Mouse (Mus musculus): ENCODE measurements around the gene Exd1. TPM values are rescaled to one million over a fixed set of nuclear protein-coding genes. Genes with fewer than 3 reads are reported as not detected.
A peak's percentile ranks its signal among the peaks of the same experiment; 100 is the strongest.

Exd1 gene
- 0.41 and 0.84 TPM in 2 replicates for polyA plus RNA-seq (2015; fragmentation: Nextera tagmentation; extraction: Ambion mirVana)

DNA sequence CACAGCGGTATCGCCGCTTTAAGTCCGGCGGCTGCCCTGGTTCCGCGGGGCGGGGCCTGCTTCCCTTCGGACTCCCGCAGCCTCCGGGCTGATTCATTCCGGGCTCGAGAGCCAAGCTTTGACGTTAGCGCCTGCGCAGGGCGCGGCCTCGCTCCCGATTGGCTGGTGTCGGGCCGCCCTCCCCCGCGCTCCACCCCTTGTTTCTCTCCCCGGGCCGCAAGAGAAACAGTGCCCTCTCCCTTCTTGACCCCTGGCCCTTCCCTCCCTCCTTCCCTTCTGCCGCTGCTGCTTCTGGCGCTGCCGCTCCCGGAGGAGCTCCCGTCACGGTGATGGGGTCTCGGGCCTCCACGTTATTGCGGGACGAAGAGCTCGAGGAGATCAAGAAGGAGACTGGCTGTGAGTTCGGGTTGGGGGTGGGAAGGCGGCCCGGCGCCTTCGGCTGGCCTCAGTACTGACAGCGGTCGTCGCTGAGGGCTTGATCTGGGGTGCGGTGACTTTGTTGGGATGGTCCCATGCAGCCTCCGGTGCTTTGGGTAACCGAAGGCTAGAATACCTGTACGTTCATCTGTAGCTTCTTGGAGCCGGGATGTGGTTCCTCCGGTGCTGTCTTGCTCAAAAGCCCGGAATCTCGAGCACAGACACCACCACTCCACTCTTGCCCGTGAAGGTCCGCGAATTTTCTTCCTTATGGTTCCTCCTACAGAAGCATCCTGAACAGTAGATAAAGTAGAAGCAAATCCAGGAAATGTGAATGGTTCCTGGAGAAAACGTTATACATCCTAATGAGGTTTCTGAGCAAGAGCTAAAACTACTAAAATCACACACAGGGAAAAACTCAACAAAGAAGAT, at the start of gene Exd1, which contains the start of gene Chp1:
Exd1 (minus strand) TSS at position 106 of the 849 bp plus-strand sequence.
Chp1 (plus strand) TSS at position 176 of the 849 bp plus-strand sequence.
- peak within 1 kb of the TSS; percentile 81 for H3K4me2 ChIP-seq (replicated peaks; ENCODE audit: low read depth, low read length)
- WGBS, result under 1% methylated on average over 56 of the region's 57 CpGs
- H3K4me1 ChIP-seq (ENCODE audit: insufficient read depth, low read length), result peaks cover 11% of the 10 kb centered on the region
- H3K9ac ChIP-seq (replicated peaks; ENCODE audit: low read length), result peak within 1 kb of the TSS; percentile 79
- H3K27me3 ChIP-seq (ENCODE audit: insufficient read depth, low read length), result no peaks in the 10 kb centered on the region
- peak within 1 kb of the TSS; percentile 65 for H3K4me3 ChIP-seq (ENCODE audit: low read length)
- no peaks in the 10 kb centered on the region for H3K9me3 ChIP-seq (ENCODE audit: low read length)
- H3K36me3 ChIP-seq (ENCODE audit: insufficient read depth, low read length), result no peaks in the 10 kb centered on the region
- peak within 1 kb of the TSS; percentile 90 for H3K27ac ChIP-seq (ENCODE audit: low read length)
- ATAC-seq (ENCODE audit: low FRiP score, low TSS enrichment), result peak; percentile 98

DNA sequence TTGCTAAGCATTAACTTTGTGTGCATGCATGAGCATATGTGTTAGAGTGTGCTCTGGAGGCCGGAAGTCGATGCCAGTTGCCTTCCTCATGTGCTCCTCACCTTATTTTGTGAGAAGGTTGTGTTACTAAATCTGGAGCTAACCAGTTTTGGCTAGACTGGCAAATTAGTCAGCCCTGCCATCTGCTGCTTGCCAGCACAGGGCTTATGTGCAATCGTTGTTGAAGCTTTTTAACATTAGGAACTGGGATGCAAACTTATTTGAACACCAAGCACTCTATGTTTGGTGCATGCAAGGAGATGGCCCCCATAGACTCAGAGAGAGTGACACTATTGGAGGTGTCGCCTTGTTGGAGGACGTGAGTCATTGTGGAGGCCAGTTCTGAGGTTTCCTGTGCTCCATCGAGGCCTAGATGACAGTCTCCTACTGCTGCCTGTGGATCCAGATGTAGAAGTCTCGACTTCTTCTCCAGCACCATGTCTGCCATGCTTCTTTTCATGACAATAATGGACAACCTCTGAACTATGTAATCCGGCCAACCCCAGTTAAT, 49.4 kb upstream of the Exd1 start:
- Histone ChIP-seq H3K4me1 (ENCODE audit: insufficient read depth, low read length) (peaks cover 18% of the 10 kb centered on the region), H3K4me2 (replicated peaks; ENCODE audit: low read depth, low read length) (no peak overlapping the region), H3K27ac (ENCODE audit: low read length) (no peak overlapping the region), H3K9ac (replicated peaks; ENCODE audit: low read length) (no peak overlapping the region), H3K9me3 (ENCODE audit: low read length) (no peaks in the 10 kb centered on the region), H3K36me3 (ENCODE audit: insufficient read depth, low read length) (peaks cover 33% of the 10 kb centered on the region), H3K27me3 (ENCODE audit: insufficient read depth, low read length) (no peaks in the 10 kb centered on the region), H3K4me3 (ENCODE audit: low read length) (no peak overlapping the region)
- no peak for ATAC-seq (ENCODE audit: low FRiP score, low TSS enrichment)
- 89% methylated on average over 8 of the region's 8 CpGs for WGBS

DNA sequence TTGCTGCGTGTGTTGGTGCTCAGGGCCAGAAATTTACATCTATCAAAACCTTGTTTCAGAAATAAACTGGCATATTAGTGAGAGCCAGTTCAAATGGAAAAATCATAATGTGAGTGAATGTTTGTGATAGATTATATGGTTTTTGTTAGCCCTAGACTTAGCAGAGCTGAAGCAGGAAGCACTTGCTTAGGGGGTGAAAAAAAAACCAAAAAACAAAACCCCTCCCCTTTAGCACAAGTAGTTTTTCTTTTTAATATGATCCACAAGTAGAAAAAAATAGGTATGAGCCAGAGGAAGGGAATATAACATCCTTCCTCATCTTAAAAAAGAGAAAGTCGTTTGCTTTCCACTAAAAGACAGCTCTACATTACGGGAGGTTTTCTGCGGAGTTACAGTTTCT, 47.9 kb upstream of the Exd1 start:
- Histone ChIP-seq H3K9me3 (ENCODE audit: low read length) (no peaks in the 10 kb centered on the region), H3K27me3 (ENCODE audit: insufficient read depth, low read length) (no peaks in the 10 kb centered on the region), H3K27ac (ENCODE audit: low read length) (no peak overlapping the region), H3K4me1 (ENCODE audit: insufficient read depth, low read length) (peaks cover 18% of the 10 kb centered on the region), H3K36me3 (ENCODE audit: insufficient read depth, low read length) (peaks cover 23% of the 10 kb centered on the region), H3K9ac (replicated peaks; ENCODE audit: low read length) (peak overlapping the region; percentile 96), H3K4me2 (replicated peaks; ENCODE audit: low read depth, low read length) (peak overlapping the region; percentile 78), H3K4me3 (ENCODE audit: low read length) (peak overlapping the region; percentile 75)
- 21% methylated on average over 4 of the region's 4 CpGs for WGBS
- no peak for ATAC-seq (ENCODE audit: low FRiP score, low TSS enrichment)

DNA sequence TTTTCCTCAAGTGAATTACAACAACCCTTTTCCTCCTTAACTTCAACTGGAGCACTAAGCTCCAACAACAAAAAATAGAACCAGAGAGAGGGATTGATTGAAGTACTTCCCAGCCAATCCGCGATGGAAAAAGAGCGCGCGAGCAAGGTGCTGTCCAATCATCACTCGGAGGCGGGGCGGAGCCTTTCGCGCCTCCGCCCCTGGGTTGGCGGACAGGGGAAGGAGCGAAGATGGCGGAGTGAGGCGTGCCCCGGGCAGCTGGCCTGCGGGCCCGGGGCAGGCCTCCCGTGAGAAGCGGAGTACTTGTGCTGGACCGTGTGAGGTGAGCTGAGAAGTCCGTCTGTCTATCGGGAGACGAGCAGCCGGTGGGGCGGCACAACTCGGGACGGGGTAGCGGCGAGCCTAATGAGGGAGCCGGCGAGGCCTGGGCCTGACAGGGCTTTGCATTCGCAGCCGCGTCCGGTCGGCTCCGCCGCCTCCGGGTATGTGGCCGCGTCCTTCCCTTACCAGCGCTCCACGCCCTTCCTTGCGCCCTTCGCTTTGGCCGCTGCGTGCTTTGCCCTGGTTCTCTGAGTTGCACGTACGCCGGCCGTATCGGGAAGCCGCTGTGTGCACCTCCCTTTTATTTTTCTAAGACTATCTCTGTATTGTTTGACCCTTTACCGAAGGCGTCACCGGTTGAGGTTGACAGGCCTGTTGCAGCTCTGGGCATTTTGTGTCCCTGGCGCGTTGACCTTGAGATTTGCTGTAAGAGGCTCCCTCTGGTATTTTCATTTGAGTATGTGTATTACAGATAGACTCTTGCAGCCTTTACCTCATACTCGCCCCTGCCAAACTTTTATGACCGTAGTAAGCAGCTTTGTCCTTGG, 46.9 kb upstream of the Exd1 start:
- Histone ChIP-seq H3K4me2 (replicated peaks; ENCODE audit: low read depth, low read length) (peak overlapping the region; percentile 78), H3K9me3 (ENCODE audit: low read length) (no peaks in the 10 kb centered on the region), H3K36me3 (ENCODE audit: insufficient read depth, low read length) (peaks cover 16% of the 10 kb centered on the region), H3K4me3 (ENCODE audit: low read length) (peak overlapping the region; percentile 75), H3K27me3 (ENCODE audit: insufficient read depth, low read length) (no peaks in the 10 kb centered on the region), H3K4me1 (ENCODE audit: insufficient read depth, low read length) (peaks cover 18% of the 10 kb centered on the region), H3K9ac (replicated peaks; ENCODE audit: low read length) (peak overlapping the region; percentile 96), H3K27ac (ENCODE audit: low read length) (peak overlapping the region; percentile 85)
- peak; percentile 98 for ATAC-seq (ENCODE audit: low FRiP score, low TSS enrichment)
- under 1% methylated on average over 60 of the region's 61 CpGs for WGBS

DNA sequence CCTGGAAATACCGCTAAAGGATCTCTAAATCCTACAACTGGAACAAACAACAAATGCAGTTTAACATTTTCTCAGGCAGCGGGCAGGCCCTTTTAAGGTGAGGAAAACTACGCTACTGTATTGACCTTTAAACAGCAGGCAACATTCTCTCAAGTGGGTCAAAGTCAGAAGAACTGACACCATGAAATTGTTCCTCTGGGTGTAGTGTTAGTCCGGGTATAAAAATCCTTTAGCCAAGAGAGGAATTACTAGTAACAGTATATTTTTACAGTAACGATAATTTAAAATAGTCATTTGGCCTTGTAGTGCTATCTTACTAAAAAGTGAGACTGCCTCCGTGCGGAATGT, 46.3 kb upstream of the Exd1 start:
- Histone ChIP-seq H3K9ac (replicated peaks; ENCODE audit: low read length) (peak overlapping the region; percentile 43), H3K4me3 (ENCODE audit: low read length) (peak overlapping the region; percentile 75), H3K36me3 (ENCODE audit: insufficient read depth, low read length) (peaks cover 14% of the 10 kb centered on the region), H3K27me3 (ENCODE audit: insufficient read depth, low read length) (no peaks in the 10 kb centered on the region), H3K4me1 (ENCODE audit: insufficient read depth, low read length) (peaks cover 18% of the 10 kb centered on the region), H3K27ac (ENCODE audit: low read length) (peak overlapping the region; percentile 81), H3K9me3 (ENCODE audit: low read length) (no peaks in the 10 kb centered on the region), H3K4me2 (replicated peaks; ENCODE audit: low read depth, low read length) (peak overlapping the region; percentile 47)
- ATAC-seq (ENCODE audit: low FRiP score, low TSS enrichment), result peak; percentile 28; the same call in 1 of the 2 replicates
- WGBS, result 6% methylated on average over 7 of the region's 7 CpGs

DNA sequence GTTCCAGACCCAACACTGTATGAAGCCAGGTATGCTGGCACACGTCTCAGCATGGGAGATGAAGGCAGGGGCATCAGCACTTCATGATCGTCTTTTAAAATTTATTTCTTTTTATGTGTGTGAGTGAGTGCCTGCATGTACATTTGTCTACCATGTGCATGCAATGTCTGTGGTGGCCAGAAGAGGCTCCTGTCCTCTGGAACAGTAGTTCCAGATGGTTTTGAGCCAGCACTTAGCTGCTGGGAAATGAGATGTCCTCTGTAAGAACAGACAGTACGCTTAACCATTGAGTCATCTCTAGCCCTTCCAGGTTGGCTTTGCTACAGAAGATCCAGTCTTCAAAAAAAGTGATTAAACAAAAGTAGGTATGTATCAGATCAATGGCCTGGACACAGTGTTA, 43.8 kb upstream of the Exd1 start:
- Histone ChIP-seq H3K27me3 (ENCODE audit: insufficient read depth, low read length) (no peaks in the 10 kb centered on the region), H3K36me3 (ENCODE audit: insufficient read depth, low read length) (peaks cover under 1% of the 10 kb centered on the region), H3K9ac (replicated peaks; ENCODE audit: low read length) (no peak overlapping the region), H3K9me3 (ENCODE audit: low read length) (no peaks in the 10 kb centered on the region), H3K4me3 (ENCODE audit: low read length) (no peak overlapping the region), H3K27ac (ENCODE audit: low read length) (no peak overlapping the region), H3K4me1 (ENCODE audit: insufficient read depth, low read length) (peaks cover 16% of the 10 kb centered on the region), H3K4me2 (replicated peaks; ENCODE audit: low read depth, low read length) (no peak overlapping the region)
- ATAC-seq (ENCODE audit: low FRiP score, low TSS enrichment), result no peak
- 89% methylated on average over 3 of the region's 3 CpGs for WGBS

DNA sequence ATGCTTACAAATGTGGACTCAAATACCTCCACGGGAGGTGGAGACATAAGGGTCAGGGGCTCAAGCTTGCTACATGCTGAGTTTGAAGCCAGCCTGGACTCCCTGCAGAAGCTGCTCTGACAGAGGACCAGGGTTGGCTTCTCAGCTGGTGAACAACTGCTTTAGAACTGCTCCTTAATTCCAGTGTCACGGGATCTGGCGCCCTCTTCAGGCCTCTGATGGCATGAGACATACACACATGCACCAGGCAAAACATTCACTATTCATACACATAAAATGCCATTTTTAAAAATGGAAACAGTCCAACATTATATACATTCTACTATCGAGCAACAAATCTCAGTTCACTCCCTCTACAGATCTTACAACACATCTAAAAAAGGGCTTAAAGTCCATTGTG, 40.0 kb upstream of the Exd1 start:
- H3K4me2 ChIP-seq (replicated peaks; ENCODE audit: low read depth, low read length), result no peak overlapping the region
- H3K27ac ChIP-seq (ENCODE audit: low read length), result no peak overlapping the region
- no peak for ATAC-seq (ENCODE audit: low FRiP score, low TSS enrichment)
- H3K9me3 ChIP-seq (ENCODE audit: low read length), result no peaks in the 10 kb centered on the region
- WGBS, result 21% methylated on average over 4 of the region's 4 CpGs
- H3K27me3 ChIP-seq (ENCODE audit: insufficient read depth, low read length), result no peaks in the 10 kb centered on the region
- H3K4me1 ChIP-seq (ENCODE audit: insufficient read depth, low read length), result no peaks in the 10 kb centered on the region
- H3K4me3 ChIP-seq (ENCODE audit: low read length), result no peak overlapping the region
- H3K36me3 ChIP-seq (ENCODE audit: insufficient read depth, low read length), result no peaks in the 10 kb centered on the region
- no peak overlapping the region for H3K9ac ChIP-seq (replicated peaks; ENCODE audit: low read length)

DNA sequence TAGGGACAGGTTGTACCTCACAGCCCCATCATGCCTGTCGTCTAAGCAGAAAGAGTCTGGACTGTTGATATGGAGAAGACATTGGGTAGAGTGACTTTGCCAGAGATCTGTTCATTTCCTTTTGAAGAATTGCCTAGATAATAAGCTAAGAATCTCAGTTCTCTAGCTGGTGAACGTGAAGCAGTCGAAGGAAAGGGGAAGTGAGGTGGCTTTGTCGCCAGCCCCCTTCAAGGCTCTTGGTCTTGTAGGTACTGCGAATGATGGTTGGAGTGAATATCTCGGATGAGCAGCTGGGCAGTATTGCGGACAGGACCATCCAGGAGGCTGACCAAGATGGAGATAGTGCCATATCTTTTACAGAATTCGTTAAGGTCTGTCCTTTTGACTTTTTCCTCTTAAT, 36.9 kb upstream of the Exd1 start:
- WGBS, result 85% methylated on average over 8 of the region's 8 CpGs
- H3K9ac ChIP-seq (replicated peaks; ENCODE audit: low read length), result no peak overlapping the region
- no peak overlapping the region for H3K27ac ChIP-seq (ENCODE audit: low read length)
- H3K4me2 ChIP-seq (replicated peaks; ENCODE audit: low read depth, low read length), result no peak overlapping the region
- no peak overlapping the region for H3K4me3 ChIP-seq (ENCODE audit: low read length)
- no peaks in the 10 kb centered on the region for H3K9me3 ChIP-seq (ENCODE audit: low read length)
- H3K36me3 ChIP-seq (ENCODE audit: insufficient read depth, low read length), result peaks cover 2% of the 10 kb centered on the region; the same call in 1 of the 2 replicates
- no peaks in the 10 kb centered on the region for H3K27me3 ChIP-seq (ENCODE audit: insufficient read depth, low read length)
- H3K4me1 ChIP-seq (ENCODE audit: insufficient read depth, low read length), result no peaks in the 10 kb centered on the region
- ATAC-seq (ENCODE audit: low FRiP score, low TSS enrichment), result no peak

DNA sequence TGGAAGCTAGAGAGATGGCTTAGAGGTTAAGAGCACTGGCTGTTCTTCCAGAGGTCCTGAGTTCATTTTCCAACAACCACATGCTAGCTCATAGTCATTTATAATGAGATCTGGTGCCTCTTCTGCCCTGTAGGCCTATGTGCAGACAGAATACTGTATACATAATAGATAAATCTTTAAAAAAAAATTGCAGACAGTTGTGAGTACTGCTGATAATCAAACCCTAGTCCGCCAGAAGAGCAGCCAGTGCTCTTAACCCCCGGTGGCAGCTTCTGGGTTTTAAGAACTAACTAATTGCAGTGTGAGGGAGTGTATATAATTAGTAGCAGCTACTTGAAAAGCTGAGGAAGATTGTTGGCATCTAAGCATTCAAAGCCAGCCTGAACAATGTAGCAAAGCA, 36.0 kb upstream of the Exd1 start:
- no peak overlapping the region for H3K4me3 ChIP-seq (ENCODE audit: low read length)
- H3K36me3 ChIP-seq (ENCODE audit: insufficient read depth, low read length), result peaks cover 4% of the 10 kb centered on the region; the same call in 1 of the 2 replicates
- H3K27ac ChIP-seq (ENCODE audit: low read length), result no peak overlapping the region
- H3K4me2 ChIP-seq (replicated peaks; ENCODE audit: low read depth, low read length), result no peak overlapping the region
- H3K4me1 ChIP-seq (ENCODE audit: insufficient read depth, low read length), result no peaks in the 10 kb centered on the region
- no peaks in the 10 kb centered on the region for H3K27me3 ChIP-seq (ENCODE audit: insufficient read depth, low read length)
- no peaks in the 10 kb centered on the region for H3K9me3 ChIP-seq (ENCODE audit: low read length)
- 54% methylated on average over 2 of the region's 2 CpGs for WGBS
- no peak for ATAC-seq (ENCODE audit: low FRiP score, low TSS enrichment)
- no peak overlapping the region for H3K9ac ChIP-seq (replicated peaks; ENCODE audit: low read length)
